Mouse (Mus musculus) limb, embryonic 11.5 days (tissue): ENCODE results near the gene Stam2. TPM values are rescaled to one million over a fixed set of nuclear protein-coding genes. Genes with fewer than 3 reads are reported as not detected.

Experiments used
- ATAC-seq: fragments of 200-750 bp; cut with Nextera tagmentation; 2 replicates; pipeline ENCODE4 v1.8.0; 2017; ENCODE audit warnings: low read depth; ENCODE audit not compliant: insufficient number of reproducible peaks, low FRiP score, low TSS enrichment
- DNase-seq: peaks from one replicate; pipeline ENCODE4 v3.0.0-alpha.2; 2015; ENCODE audit warnings: low spot score
- H3K27ac ChIP-seq: fragments of 300-500 bp; sonication (generic); replicated peaks from 2 replicates; pipeline ENCODE4 v1.5.1; 2014; ENCODE audit warnings: low read depth, mild to moderate bottlenecking, low read length
- H3K27me3 ChIP-seq: fragments of 300-500 bp; sonication (generic); 2 replicates; pipeline ENCODE4 v1.6.1; 2014; ENCODE audit warnings: mild to moderate bottlenecking, low read length, mixed read lengths; ENCODE audit not compliant: control insufficient read depth, insufficient read depth
- H3K36me3 ChIP-seq: fragments of 300-500 bp; sonication (generic); 2 replicates; pipeline ENCODE4 v1.6.1; 2014; ENCODE audit warnings: mild to moderate bottlenecking, low read length, moderate library complexity, mixed read lengths; ENCODE audit not compliant: control insufficient read depth, insufficient read depth
- H3K4me1 ChIP-seq: fragments of 300-500 bp; sonication (generic); 2 replicates; pipeline ENCODE4 v1.6.1; 2014; ENCODE audit warnings: low read length, mixed read lengths; ENCODE audit not compliant: control insufficient read depth, insufficient read depth
- H3K4me2 ChIP-seq: fragments of 300-500 bp; sonication (generic); 2 replicates; pipeline ENCODE4 v1.6.1; 2014; ENCODE audit warnings: low read depth, mild to moderate bottlenecking, moderate library complexity; ENCODE audit not compliant: severe bottlenecking
- H3K4me3 ChIP-seq: fragments of 300-500 bp; sonication (generic); 2 replicates; pipeline ENCODE4 v1.5.1; 2014; ENCODE audit warnings: low read depth, low read length
- H3K9ac ChIP-seq: fragments of 300-500 bp; sonication (generic); 2 replicates; pipeline ENCODE4 v1.6.1; 2014; ENCODE audit warnings: mild to moderate bottlenecking, low read length
- H3K9me3 ChIP-seq: fragments of 300-500 bp; sonication (generic); 2 replicates; pipeline ENCODE4 v1.6.1; 2016; ENCODE audit warnings: low read length; ENCODE audit not compliant: control insufficient read depth
- WGBS: fragments of 180-500 bp; shearing (Covaris S2); extraction: QIAGEN DNeasy Blood & Tissue Kit; methylation state at CpG from one replicate; pipeline ENCODE4 v1.1.7; 2014; 5-methylcytosine and 5-hydroxymethylcytosine counted together
- polyA plus RNA-seq: library from polyadenylated mRNA; unstranded; fragments of >200 nt; fragmentation: Nextera tagmentation; extraction: Ambion mirVana; gene quantifications from 2 replicates; pipeline ENCODE4 v1.2.1, GENCODE M21; 2014

Gene Stam2
- polyA plus RNA-seq, 1 experiment from 2014 or later, result 28.7 TPM

DNA sequence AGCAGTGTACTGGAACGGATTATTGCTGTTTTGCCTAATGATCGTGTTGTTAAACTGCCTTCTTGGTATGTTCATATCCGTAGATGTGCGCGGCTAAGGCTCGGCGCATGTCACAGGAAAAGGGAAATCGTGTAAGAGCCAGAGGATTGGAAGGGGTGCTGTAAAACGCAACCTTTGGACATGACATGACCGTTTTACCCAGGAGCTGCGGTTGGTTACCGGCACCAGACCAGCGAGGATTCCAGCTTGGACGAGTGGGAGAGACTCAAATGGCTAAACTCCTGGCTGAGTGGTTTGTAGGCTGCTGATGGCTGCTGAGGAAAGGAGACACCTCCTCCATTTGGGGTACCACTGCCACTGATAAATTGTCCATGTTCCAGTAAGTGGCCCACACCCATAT lies 21.8 kb upstream of the Stam2 start:
- no peak overlapping the region for H3K9ac ChIP-seq
- H3K27ac ChIP-seq, result no peak overlapping the region
- no peaks in the 10 kb centered on the region for H3K9me3 ChIP-seq
- 57% methylated on average over 14 of the region's 14 CpGs for WGBS
- no peaks in the 10 kb centered on the region for H3K27me3 ChIP-seq
- no peak overlapping the region for H3K4me2 ChIP-seq
- no peak overlapping the region for H3K4me3 ChIP-seq
- DNase-seq (peak; percentile 50), ATAC-seq (0 out of 2 replicates have a peak, but pooled peaks have one; percentile 44)
- H3K36me3 ChIP-seq, result no peaks in the 10 kb centered on the region
- no peaks in the 10 kb centered on the region for H3K4me1 ChIP-seq

DNA sequence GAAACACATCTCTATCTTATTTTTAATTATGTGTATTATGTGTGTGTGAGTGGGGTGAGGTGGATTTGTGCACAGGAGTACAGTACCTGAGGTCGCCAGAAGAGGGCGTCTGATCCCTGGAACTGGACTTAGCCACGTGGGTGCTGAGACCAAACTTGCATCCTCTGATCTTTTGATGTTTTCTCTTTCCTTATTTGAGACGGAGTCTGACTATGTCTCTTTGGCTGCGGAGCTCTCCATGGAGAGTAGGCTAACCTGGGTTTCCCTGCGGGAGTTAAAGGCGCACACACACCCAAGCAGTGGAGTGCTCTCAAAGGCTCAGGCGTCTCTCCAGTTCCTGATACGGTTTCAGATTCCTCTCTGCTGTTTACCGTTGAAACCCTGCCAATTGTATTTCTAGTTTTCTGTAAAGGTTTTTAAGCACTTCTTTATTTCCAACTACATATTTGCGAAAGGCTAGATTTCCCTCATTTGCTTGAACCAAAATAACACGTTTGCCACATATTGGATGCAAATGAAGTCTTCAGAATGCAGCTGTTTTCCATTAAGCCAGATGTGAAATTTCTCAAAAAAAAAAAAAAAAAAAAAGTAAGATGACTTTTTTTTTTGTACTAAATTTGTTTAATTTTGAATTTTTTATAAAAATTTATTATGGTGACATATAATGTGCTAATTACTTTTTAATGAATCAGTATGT lies 21.1 kb upstream of the Stam2 start:
- ATAC-seq (peak; percentile 80; the same call in 1 of the 2 replicates), DNase-seq (peak; percentile 92)
- H3K36me3 ChIP-seq, result no peaks in the 10 kb centered on the region
- H3K4me3 ChIP-seq, result peak overlapping the region; percentile 15; the same call in 1 of the 2 replicates
- no peaks in the 10 kb centered on the region for H3K4me1 ChIP-seq
- no peaks in the 10 kb centered on the region for H3K9me3 ChIP-seq
- H3K9ac ChIP-seq, result no peak overlapping the region
- no peak overlapping the region for H3K27ac ChIP-seq
- H3K27me3 ChIP-seq, result no peaks in the 10 kb centered on the region
- H3K4me2 ChIP-seq, result peak overlapping the region; percentile 39
- 9% methylated on average over 12 of the region's 12 CpGs for WGBS

- Histone ChIP-seq H3K4me3 (no peak overlapping the region), H3K9ac (no peak overlapping the region), H3K9me3 (no peaks in the 10 kb centered on the region), H3K27ac (no peak overlapping the region), H3K27me3 (no peaks in the 10 kb centered on the region), H3K4me2 (no peak overlapping the region), H3K36me3 (no peaks in the 10 kb centered on the region), H3K4me1 (no peaks in the 10 kb centered on the region)
- 67% methylated on average over 7 of the region's 7 CpGs for WGBS
- no peak for DNase-seq
- ATAC-seq, result no peak
These were observed 20.4 kb upstream of the Stam2 start for GRCm38 (mm10) chr2:52762529-52762928.

- H3K36me3 ChIP-seq, result no peaks in the 10 kb centered on the region
- H3K9me3 ChIP-seq, result no peaks in the 10 kb centered on the region
- H3K4me1 ChIP-seq, result no peaks in the 10 kb centered on the region
- DNase-seq (peak; percentile 76), ATAC-seq (no peak)
- H3K9ac ChIP-seq, result no peak overlapping the region
- no peak overlapping the region for H3K4me2 ChIP-seq
- H3K4me3 ChIP-seq, result no peak overlapping the region
- H3K27ac ChIP-seq, result no peak overlapping the region
- 32% methylated on average over 10 of the region's 10 CpGs for WGBS
- H3K27me3 ChIP-seq, result no peaks in the 10 kb centered on the region
These were observed 16.5 kb upstream of the Stam2 start for GRCm38 (mm10) chr2:52758627-52759026.

DNA sequence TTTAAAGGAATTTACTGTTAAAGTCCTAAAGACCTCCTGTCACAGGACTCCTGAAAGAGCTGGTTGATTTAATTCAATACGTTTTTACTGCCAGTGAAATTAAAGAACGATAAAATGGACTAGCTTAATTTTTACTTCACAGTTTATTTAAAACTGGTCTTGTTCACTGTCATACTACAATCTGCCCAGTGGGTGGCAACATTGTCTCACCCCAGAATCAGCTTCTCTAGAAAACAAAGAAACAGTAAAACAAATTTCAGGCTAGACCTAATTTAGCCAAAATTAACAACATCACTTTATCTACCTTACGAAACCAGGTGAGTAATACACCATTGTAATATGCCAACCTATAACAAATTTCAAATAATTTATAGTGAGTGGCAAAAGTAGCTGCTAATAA lies 14.6 kb upstream of the Stam2 start:
- Histone ChIP-seq H3K4me1 (no peaks in the 10 kb centered on the region), H3K4me3 (no peak overlapping the region), H3K27me3 (no peaks in the 10 kb centered on the region), H3K4me2 (no peak overlapping the region), H3K27ac (no peak overlapping the region), H3K9me3 (no peaks in the 10 kb centered on the region), H3K36me3 (no peaks in the 10 kb centered on the region), H3K9ac (no peak overlapping the region)
- peak; percentile 48 for DNase-seq
- WGBS, result 19% methylated on average over 3 of the region's 3 CpGs
- ATAC-seq, result no peak

DNA sequence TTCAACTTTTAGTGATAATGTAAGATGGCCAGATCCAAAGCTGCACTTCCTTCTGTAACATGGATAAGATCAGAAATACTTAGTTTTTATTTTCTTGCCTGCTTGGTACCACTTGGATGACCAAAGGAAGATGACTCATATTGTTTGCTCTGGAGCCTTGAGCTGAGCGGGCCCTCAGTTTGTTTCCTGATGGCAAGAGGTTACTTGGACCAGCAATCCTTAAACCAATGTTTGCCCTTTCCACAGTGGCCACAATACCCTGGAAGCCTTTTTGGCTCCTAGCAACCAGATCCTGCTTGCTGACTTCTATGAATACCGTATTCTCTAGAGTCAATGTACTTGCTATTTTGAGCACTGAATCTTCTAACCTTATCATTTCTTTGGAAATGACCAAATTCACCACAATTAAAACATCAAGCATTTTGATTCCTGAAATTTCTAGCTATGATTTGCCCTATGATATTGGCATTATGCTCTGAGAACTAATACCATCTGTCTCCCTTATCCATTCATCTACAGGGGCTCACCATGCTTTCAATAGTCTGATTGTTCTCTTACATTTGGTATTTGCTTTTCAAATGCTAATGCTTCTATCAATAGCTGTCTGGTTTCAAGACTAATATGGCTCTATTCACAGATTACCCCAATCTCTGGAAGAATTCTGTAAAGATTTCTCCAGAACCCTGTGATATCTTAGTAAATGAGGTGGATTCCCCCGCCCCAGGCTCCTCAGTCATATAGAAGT lies 11.7 kb upstream of the Stam2 start:
- Histone ChIP-seq H3K9ac (no peak overlapping the region), H3K9me3 (no peaks in the 10 kb centered on the region), H3K27ac (no peak overlapping the region), H3K4me1 (no peaks in the 10 kb centered on the region), H3K4me2 (no peak overlapping the region), H3K36me3 (no peaks in the 10 kb centered on the region), H3K27me3 (no peaks in the 10 kb centered on the region), H3K4me3 (no peak overlapping the region)
- DNase-seq (no peak), ATAC-seq (no peak)
- WGBS, result 85% methylated on average over 3 of the region's 3 CpGs

DNA sequence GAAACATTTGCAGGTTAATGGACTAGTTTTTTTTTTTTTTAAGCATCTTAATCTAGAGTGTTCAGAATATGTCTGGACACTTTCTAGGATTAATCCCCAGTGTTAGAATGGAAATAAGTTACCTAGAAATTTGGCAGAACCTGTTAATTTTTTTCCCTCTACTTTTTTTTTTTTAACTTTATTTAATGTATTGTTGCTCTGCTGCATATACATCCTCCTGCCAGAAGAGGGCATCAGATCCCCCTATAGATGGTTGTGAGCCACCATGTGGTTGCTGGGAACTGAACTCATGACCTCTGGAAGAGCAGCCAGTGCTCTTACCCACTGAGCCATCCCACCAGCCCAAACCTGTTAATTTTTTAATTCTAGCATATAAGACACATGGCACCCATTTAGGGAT lies 2.0 kb upstream of the Stam2 start:
- H3K9me3 ChIP-seq, result no peaks in the 10 kb centered on the region
- no peak for DNase-seq
- no peak overlapping the region for H3K9ac ChIP-seq
- no peak overlapping the region for H3K4me2 ChIP-seq
- no peak for ATAC-seq
- no peaks in the 10 kb centered on the region for H3K36me3 ChIP-seq
- no peaks in the 10 kb centered on the region for H3K27me3 ChIP-seq
- H3K27ac ChIP-seq, result no peak overlapping the region
- H3K4me3 ChIP-seq, result no peak overlapping the region
- 0 out of 2 replicates have a peak, but pooled peaks cover 3% of the 10 kb centered on the region for H3K4me1 ChIP-seq

GRCm38 (mm10) chr2:52741681-52742255 lies 313 bp downstream of the Stam2 start:
- under 1% methylated on average over 54 of the region's 54 CpGs for WGBS

More at GRCm38 (mm10) chr2:52741681-52742255, 313 bp downstream of the Stam2 start:
- Histone ChIP-seq H3K9me3 (no peaks in the 10 kb centered on the region), H3K36me3 (no peaks in the 10 kb centered on the region), H3K27ac (peak overlapping the region; percentile 84), H3K4me3 (peak overlapping the region; percentile 88), H3K4me1 (0 out of 2 replicates have a peak, but pooled peaks cover 3% of the 10 kb centered on the region), H3K9ac (peak overlapping the region; percentile 93), H3K4me2 (peak overlapping the region; percentile 54), H3K27me3 (no peaks in the 10 kb centered on the region)
- ATAC-seq (peak; percentile 90), DNase-seq (no peak)
